Mouse (Mus musculus): ENCODE results near the gene Gm28035. TPM values are rescaled to one million over a fixed set of nuclear protein-coding genes. Genes with fewer than 3 reads are reported as not detected.

Gm28035 gene
- polyA plus RNA-seq, 1 experiment from 2014 or later, result 0.30 TPM

DNA sequence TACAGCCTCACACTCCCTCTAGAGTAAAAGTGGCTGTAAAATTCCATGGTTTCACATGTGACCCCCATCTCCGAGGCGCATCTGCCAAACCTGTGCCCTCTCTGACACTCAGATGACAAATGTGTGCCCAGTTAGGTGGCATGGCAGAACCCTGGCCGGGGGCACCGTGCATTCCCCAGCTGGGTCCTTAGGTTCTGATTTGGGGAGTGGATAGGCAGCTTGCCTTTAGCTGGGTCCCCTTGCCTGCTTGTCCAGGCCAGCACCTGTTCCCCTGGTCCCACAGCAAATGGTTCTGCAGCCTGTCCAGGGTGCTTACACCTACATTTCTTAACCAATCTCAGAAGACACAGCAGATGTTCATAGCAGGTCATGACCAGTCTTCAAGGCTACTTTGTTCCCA lies 3.0 kb downstream of the Gm28035 start:
- H3K4me1 ChIP-seq, result peaks cover 24% of the 10 kb centered on the region
- H3K9me3 ChIP-seq (replicated peaks), result no peaks in the 10 kb centered on the region
- H3K36me3 ChIP-seq, result peaks cover 62% of the 10 kb centered on the region
- H3K4me3 ChIP-seq, result no peak overlapping the region
- H3K4me2 ChIP-seq (replicated peaks), result no peak overlapping the region
- no peak overlapping the region for H3K9ac ChIP-seq
- WGBS, result 94% methylated on average over 4 of the region's 4 CpGs
- no peak overlapping the region for H3K27ac ChIP-seq
- no peak for ATAC-seq (ENCODE audit: low FRiP score)
- H3K27me3 ChIP-seq, result no peaks in the 10 kb centered on the region

GRCm38 (mm10) chr2:30244595-30245178 lies 4.3 kb downstream of the Gm28035 start:
- Histone ChIP-seq H3K27ac (no peak overlapping the region), H3K4me3 (no peak overlapping the region), H3K9me3 (replicated peaks) (no peaks in the 10 kb centered on the region), H3K9ac (no peak overlapping the region), H3K27me3 (no peaks in the 10 kb centered on the region), H3K4me1 (peaks cover 11% of the 10 kb centered on the region), H3K4me2 (replicated peaks) (no peak overlapping the region), H3K36me3 (peaks cover 72% of the 10 kb centered on the region)
- 77% methylated on average over 7 of the region's 7 CpGs for WGBS
- no peak for ATAC-seq (ENCODE audit: low FRiP score)

DNA sequence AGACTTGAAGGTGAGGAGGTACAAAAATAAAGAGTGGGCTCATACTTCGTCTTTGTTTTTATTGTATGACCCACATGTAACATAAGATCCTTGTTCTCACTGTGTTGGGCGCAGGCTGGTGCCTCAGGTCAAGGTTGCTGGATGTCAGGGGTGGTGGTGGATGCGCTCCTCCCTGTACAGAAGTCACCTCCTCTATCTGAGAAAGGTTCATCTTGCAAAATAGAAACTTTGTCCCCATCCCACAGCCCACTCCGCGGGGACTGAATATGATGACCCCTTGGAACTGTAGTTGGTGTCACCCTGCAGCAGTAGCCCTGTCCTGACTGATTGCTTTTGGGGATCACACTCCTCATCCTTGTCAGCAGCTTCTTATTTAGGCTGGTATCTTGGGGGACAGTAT lies 6.7 kb downstream of the Gm28035 start:
- no peaks in the 10 kb centered on the region for H3K27me3 ChIP-seq
- H3K4me1 ChIP-seq, result peaks cover 14% of the 10 kb centered on the region; the same call in 1 of the 2 replicates
- no peak for ATAC-seq (ENCODE audit: low FRiP score)
- H3K4me2 ChIP-seq (replicated peaks), result no peak overlapping the region
- no peak overlapping the region for H3K4me3 ChIP-seq
- H3K9me3 ChIP-seq (replicated peaks), result no peaks in the 10 kb centered on the region
- no peak overlapping the region for H3K9ac ChIP-seq
- H3K27ac ChIP-seq, result no peak overlapping the region
- WGBS, result 93% methylated on average over 5 of the region's 5 CpGs
- H3K36me3 ChIP-seq, result peaks cover 66% of the 10 kb centered on the region

DNA sequence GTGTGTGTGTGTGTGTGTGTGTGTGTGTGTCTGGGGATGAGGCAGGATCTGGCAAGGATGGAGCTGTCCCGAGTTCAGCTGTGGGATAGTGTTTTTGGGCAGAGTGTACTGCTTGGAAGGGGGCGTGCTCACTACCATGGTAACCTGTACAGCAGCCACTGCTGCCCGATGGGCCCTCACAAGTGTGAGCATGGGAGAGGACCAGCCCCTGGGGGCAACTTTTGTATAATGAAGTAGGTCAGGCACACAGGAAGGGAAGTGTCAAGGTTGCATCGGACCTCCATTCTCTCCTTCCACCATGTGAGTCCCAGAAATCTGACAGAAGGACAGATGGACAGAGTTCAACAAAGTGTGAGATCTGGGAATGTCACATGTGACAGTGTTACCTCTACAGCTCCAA lies 7.3 kb downstream of the Gm28035 start:
- WGBS, result 75% methylated on average over 4 of the region's 4 CpGs
- H3K9me3 ChIP-seq (replicated peaks), result no peaks in the 10 kb centered on the region
- peaks cover 59% of the 10 kb centered on the region for H3K36me3 ChIP-seq

GRCm38 (mm10) chr2:30249182-30249581 lies 8.8 kb downstream of the Gm28035 start:
- Histone ChIP-seq H3K27ac (no peak overlapping the region), H3K27me3 (no peaks in the 10 kb centered on the region), H3K9ac (no peak overlapping the region), H3K4me2 (replicated peaks) (no peak overlapping the region), H3K9me3 (replicated peaks) (no peaks in the 10 kb centered on the region), H3K36me3 (peaks cover 57% of the 10 kb centered on the region), H3K4me3 (no peak overlapping the region), H3K4me1 (peaks cover 9% of the 10 kb centered on the region; the same call in 1 of the 2 replicates)
- ATAC-seq (ENCODE audit: low FRiP score), result no peak
- over 99% methylated on average over 3 of the region's 3 CpGs for WGBS

More for the DNA sequence above, 7.3 kb downstream of the Gm28035 start:
- Histone ChIP-seq H3K9ac (no peak overlapping the region), H3K27me3 (no peaks in the 10 kb centered on the region), H3K4me1 (peaks cover 11% of the 10 kb centered on the region; the same call in 1 of the 2 replicates), H3K4me3 (no peak overlapping the region), H3K4me2 (replicated peaks) (no peak overlapping the region), H3K27ac (no peak overlapping the region)
- no peak for ATAC-seq (ENCODE audit: low FRiP score)

DNA sequence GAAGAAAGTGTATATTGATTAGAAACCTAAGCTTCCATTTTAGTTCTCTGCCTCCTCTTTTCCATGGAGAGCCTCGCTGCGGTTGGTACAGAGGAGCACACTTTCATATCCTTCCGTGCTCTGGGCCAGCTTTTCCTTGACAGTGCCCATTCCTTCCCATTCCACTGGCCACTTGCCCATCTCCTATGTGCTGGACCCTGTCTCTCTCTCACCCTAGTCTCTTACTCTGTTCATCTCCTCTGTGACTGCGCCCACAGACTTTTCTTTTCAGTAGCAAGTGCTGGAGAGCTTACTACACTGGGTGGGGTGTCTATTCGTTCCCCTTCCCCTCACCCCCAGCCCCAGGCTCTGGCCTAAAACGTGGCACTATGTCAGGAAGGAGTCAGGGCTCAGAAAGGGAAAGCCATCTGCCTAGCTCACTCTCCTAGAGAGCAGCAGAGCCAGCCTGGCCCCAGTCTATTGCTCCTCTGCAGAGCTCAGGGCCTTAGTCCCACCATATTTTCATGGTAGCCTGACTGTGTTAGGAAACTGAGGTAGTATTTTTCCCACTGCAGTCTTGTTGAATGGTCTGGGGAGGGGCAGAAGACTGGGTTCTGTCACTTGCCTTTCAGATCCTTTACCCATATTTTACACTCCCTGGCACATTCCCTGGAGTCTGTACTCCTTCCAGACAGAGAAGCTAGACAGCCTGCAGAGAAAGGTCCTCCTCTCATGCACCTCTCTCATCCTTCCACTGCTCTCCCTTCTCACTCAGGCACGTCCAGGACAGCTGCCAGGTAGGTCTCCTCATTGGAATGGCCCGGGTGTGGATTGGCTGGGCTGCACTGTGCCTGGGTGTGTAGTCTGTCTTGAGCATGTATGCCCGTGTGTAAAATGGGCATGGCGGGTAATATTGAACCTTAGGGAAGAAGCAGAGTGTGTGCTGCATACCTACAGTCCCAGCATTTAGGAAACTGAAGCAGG lies 10.1 kb downstream of the Gm28035 start:
- Histone ChIP-seq H3K36me3 (peaks cover 60% of the 10 kb centered on the region), H3K4me3 (no peak overlapping the region), H3K9ac (no peak overlapping the region), H3K27ac (no peak overlapping the region), H3K27me3 (no peaks in the 10 kb centered on the region), H3K4me2 (replicated peaks) (no peak overlapping the region), H3K9me3 (replicated peaks) (no peaks in the 10 kb centered on the region), H3K4me1 (peaks cover 6% of the 10 kb centered on the region; the same call in 1 of the 2 replicates)
- ATAC-seq (ENCODE audit: low FRiP score), result no peak
- 88% methylated on average over 10 of the region's 10 CpGs for WGBS

GRCm38 (mm10) chr2:30251417-30252104 lies 11.2 kb downstream of the Gm28035 start:
- no peaks in the 10 kb centered on the region for H3K9me3 ChIP-seq (replicated peaks)
- H3K36me3 ChIP-seq, result peaks cover 64% of the 10 kb centered on the region
- no peak overlapping the region for H3K4me2 ChIP-seq (replicated peaks)
- no peak for ATAC-seq (ENCODE audit: low FRiP score)
- no peaks in the 10 kb centered on the region for H3K27me3 ChIP-seq
- 81% methylated on average over 5 of the region's 5 CpGs for WGBS
- no peak overlapping the region for H3K9ac ChIP-seq
- no peak overlapping the region for H3K4me3 ChIP-seq
- H3K4me1 ChIP-seq, result peaks cover 6% of the 10 kb centered on the region; the same call in 1 of the 2 replicates
- H3K27ac ChIP-seq, result no peak overlapping the region; the same call in 1 of the 2 replicates

GRCm38 (mm10) chr2:30252521-30252920 lies 12.2 kb downstream of the Gm28035 start:
- Histone ChIP-seq H3K27me3 (no peaks in the 10 kb centered on the region), H3K27ac (no peak overlapping the region), H3K4me2 (replicated peaks) (no peak overlapping the region), H3K4me1 (peaks cover 6% of the 10 kb centered on the region; the same call in 1 of the 2 replicates), H3K36me3 (peaks cover 73% of the 10 kb centered on the region), H3K9me3 (replicated peaks) (no peaks in the 10 kb centered on the region), H3K9ac (no peak overlapping the region), H3K4me3 (no peak overlapping the region)
- ATAC-seq (ENCODE audit: low FRiP score), result no peak
- 86% methylated on average over 3 of the region's 3 CpGs for WGBS

DNA sequence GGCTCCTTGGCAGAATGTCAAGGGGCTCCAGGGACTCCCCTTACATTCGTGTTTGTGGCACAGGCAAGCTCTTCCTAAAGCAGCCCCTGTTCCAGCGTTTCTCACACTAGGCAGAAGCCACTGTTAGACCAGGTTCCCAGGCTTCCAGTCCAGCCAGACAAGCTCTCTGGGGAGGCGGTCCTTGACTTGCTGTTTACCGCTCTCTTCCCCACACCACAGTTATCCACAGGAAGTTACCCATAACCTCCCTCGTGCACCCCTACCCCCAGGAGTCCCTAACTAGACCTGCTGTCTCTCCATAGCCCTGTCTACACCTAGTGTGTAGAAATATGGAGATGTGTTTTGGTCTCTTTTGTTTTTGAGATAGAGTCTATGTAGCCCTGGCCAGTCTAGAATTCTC lies 13.4 kb downstream of the Gm28035 start:
- no peaks in the 10 kb centered on the region for H3K27me3 ChIP-seq
- H3K36me3 ChIP-seq, result peaks cover 80% of the 10 kb centered on the region
- ATAC-seq (ENCODE audit: low FRiP score), result no peak
- H3K27ac ChIP-seq, result no peak overlapping the region
- WGBS, result 83% methylated on average over 5 of the region's 5 CpGs
- H3K4me2 ChIP-seq (replicated peaks), result no peak overlapping the region
- H3K4me3 ChIP-seq, result no peak overlapping the region
- H3K9me3 ChIP-seq (replicated peaks), result no peaks in the 10 kb centered on the region
- no peak overlapping the region for H3K9ac ChIP-seq
- H3K4me1 ChIP-seq, result peaks cover 6% of the 10 kb centered on the region; the same call in 1 of the 2 replicates

- H3K9ac ChIP-seq, result no peak overlapping the region
- H3K4me2 ChIP-seq (replicated peaks), result no peak overlapping the region
- peaks cover 6% of the 10 kb centered on the region; the same call in 1 of the 2 replicates for H3K4me1 ChIP-seq
- H3K27me3 ChIP-seq, result no peaks in the 10 kb centered on the region
- H3K27ac ChIP-seq, result no peak overlapping the region
- H3K4me3 ChIP-seq, result no peak overlapping the region
- H3K9me3 ChIP-seq (replicated peaks), result no peaks in the 10 kb centered on the region
- no peak for ATAC-seq (ENCODE audit: low FRiP score)
- peaks cover 87% of the 10 kb centered on the region for H3K36me3 ChIP-seq
- whole genome bisulfite sequencing, result 96% methylated on average over 42 of the region's 42 CpGs
Observed at GRCm38 (mm10) chr2:30255631-30256395, 15.4 kb downstream of the Gm28035 start.

GRCm38 (mm10) chr2:30256616-30257350 lies 16.4 kb downstream of the Gm28035 start:
- Histone ChIP-seq H3K27me3 (no peaks in the 10 kb centered on the region), H3K4me3 (no peak overlapping the region), H3K9me3 (replicated peaks) (no peaks in the 10 kb centered on the region), H3K36me3 (peaks cover 83% of the 10 kb centered on the region), H3K9ac (no peak overlapping the region), H3K27ac (no peak overlapping the region), H3K4me2 (replicated peaks) (no peak overlapping the region), H3K4me1 (peaks cover 2% of the 10 kb centered on the region; the same call in 1 of the 2 replicates)
- 96% methylated on average over 30 of the region's 30 CpGs for WGBS
- no peak for ATAC-seq (ENCODE audit: low FRiP score)
